Mouse (Mus musculus) testis, adult 2 months (tissue): Measurements from ENCODE around the gene Tecpr2.

ENCODE experiments used
- CTCF ChIP-seq: fragments of 200-500 bp; IDR thresholded peaks from 2 replicates; pipeline ENCODE4 v1.5.1; 2012; ENCODE audit warnings: low read depth, mild to moderate bottlenecking, inconsistent platforms, low read length, moderate library complexity; ENCODE audit not compliant: control insufficient read depth, insufficient read depth, insufficient replicate concordance
- POLR2A ChIP-seq: fragments of 200-500 bp; IDR thresholded peaks from 2 replicates; pipeline ENCODE4 v1.6.1; 2012; ENCODE audit warnings: low read depth, mild to moderate bottlenecking, inconsistent platforms, low read length, moderate library complexity; ENCODE audit not compliant: control insufficient read depth

- TF ChIP-seq POLR2A (no peak), CTCF (no peak)
Measured at GRCm38 (mm10) chr12:110974295-110974694, 85.2 kb downstream of the Tecpr2 start.
